Mouse (Mus musculus) intestine, postnatal 0 days (tissue): ENCODE measurements at regions not wholly inside any gene's neighbourhood (a gene's known extent, or its start where the extent isn't known, plus 50 kb on each side); places are given as distances from the start of the nearest gene placed in this dataset.
A peak's percentile ranks its signal among the peaks of the same experiment; 100 is the strongest.

Source experiments
- ATAC-seq: fragments of 200-750 bp; cut with Nextera tagmentation; 2 replicates; pipeline ENCODE4 v1.8.0; 2017; ENCODE audit warnings: mild to moderate bottlenecking, moderate TSS enrichment, moderate library complexity
- H3K27ac ChIP-seq: fragments of 300-500 bp; sonication (generic); 2 replicates; pipeline ENCODE4 v1.5.1; 2014; ENCODE audit warnings: mild to moderate bottlenecking, low read depth, low read length, moderate library complexity
- H3K27me3 ChIP-seq: fragments of 300-500 bp; sonication (generic); replicated peaks from 2 replicates; pipeline ENCODE4 v1.6.1; 2014; ENCODE audit warnings: low read length, mixed read lengths; ENCODE audit not compliant: control insufficient read depth, insufficient read depth
- H3K36me3 ChIP-seq: fragments of 300-500 bp; sonication (generic); 2 replicates; pipeline ENCODE4 v1.6.1; 2014; ENCODE audit warnings: mild to moderate bottlenecking, moderate library complexity; ENCODE audit not compliant: control insufficient read depth, insufficient read depth
- H3K4me1 ChIP-seq: fragments of 300-500 bp; sonication (generic); replicated peaks from 2 replicates; pipeline ENCODE4 v1.6.1; 2014; ENCODE audit warnings: antibody characterized with exemption, low read length, mixed read lengths; ENCODE audit not compliant: control insufficient read depth, insufficient read depth
- H3K4me2 ChIP-seq: fragments of 300-500 bp; sonication (generic); replicated peaks from 2 replicates; pipeline ENCODE4 v1.6.1; 2014; ENCODE audit warnings: low read depth, mild to moderate bottlenecking, moderate library complexity
- H3K4me3 ChIP-seq: fragments of 300-500 bp; sonication (generic); 2 replicates; pipeline ENCODE4 v1.5.1; 2014; ENCODE audit warnings: low read depth, low read length
- H3K9ac ChIP-seq: fragments of 300-500 bp; sonication (generic); 2 replicates; pipeline ENCODE4 v1.6.1; 2014; ENCODE audit warnings: mild to moderate bottlenecking, low read depth, low read length
- H3K9me3 ChIP-seq: fragments of 300-500 bp; sonication (generic); 2 replicates; pipeline ENCODE4 v1.6.1; 2016; ENCODE audit warnings: mixed run types; ENCODE audit not compliant: control insufficient read depth
- CTCF ChIP-seq: sonication (generic); IDR thresholded peaks from 2 replicates; pipeline ENCODE4 v1.5.1; 2016; ENCODE audit warnings: low read depth, mild to moderate bottlenecking, control low read depth, antibody characterized with exemption, moderate library complexity
- WGBS: fragments of 180-500 bp; shearing (Covaris S2); extraction: QIAGEN DNeasy Blood & Tissue Kit; methylation state at CpG from one replicate; pipeline ENCODE4 v1.1.7; 2014; 5-methylcytosine and 5-hydroxymethylcytosine counted together

DNA sequence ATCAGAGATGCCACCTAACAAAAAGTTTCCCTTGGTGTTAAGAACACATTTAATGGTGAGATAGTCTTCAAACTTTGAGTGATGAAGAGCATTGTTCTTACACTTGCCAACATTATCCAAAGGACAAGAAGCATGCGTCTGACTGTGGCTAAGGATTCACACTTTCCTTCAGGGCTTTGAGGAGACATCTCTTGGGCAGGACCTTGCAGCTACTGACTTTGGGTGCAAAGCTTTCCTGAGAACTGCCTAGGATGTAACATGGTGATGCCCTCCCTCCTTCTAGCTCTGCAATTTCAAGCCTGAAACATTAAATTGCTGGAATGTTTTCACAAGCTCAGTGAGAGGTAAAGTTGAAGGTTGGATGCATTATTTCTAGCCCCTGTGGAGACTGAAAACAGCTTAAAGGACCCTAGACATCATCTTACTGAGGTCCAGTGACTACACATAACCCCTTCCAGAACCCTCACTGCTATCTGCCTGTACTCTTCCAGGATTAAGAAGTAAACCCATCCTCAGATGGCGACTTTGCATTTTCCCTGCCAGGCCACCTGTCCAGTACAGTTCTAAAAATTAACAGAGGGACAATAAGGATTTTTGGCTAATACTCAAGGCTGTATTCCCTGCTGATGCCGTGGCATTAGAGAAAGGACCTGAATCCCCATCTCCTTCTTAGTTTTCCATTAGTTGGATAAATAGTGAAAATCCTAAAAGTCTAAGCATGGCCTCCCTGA is 137.3 kb upstream of the Sptlc3 start:
- no peak for TF ChIP-seq CTCF
- no peak overlapping the region for H3K4me2 ChIP-seq
- no peak for ATAC-seq
- no peaks in the 10 kb centered on the region for H3K9me3 ChIP-seq
- H3K27ac ChIP-seq, result no peak overlapping the region
- H3K4me1 ChIP-seq, result no peaks in the 10 kb centered on the region
- 82% methylated on average over 3 of the region's 3 CpGs for WGBS
- no peak overlapping the region for H3K9ac ChIP-seq
- H3K27me3 ChIP-seq, result no peaks in the 10 kb centered on the region
- H3K4me3 ChIP-seq, result no peak overlapping the region
- no peaks in the 10 kb centered on the region for H3K36me3 ChIP-seq

GRCm38 (mm10) chr2:139362245-139362847 is 131.4 kb upstream of the Sptlc3 start:
- WGBS, result 85% methylated on average over 1 of the region's 1 CpGs
- H3K9ac ChIP-seq, result no peak overlapping the region
- H3K27me3 ChIP-seq, result no peaks in the 10 kb centered on the region
- H3K36me3 ChIP-seq, result no peaks in the 10 kb centered on the region
- no peaks in the 10 kb centered on the region for H3K9me3 ChIP-seq
- H3K4me3 ChIP-seq, result no peak overlapping the region
- ATAC-seq, result no peak
- no peaks in the 10 kb centered on the region for H3K4me1 ChIP-seq
- no peak for TF ChIP-seq CTCF
- H3K27ac ChIP-seq, result no peak overlapping the region
- H3K4me2 ChIP-seq, result no peak overlapping the region

DNA sequence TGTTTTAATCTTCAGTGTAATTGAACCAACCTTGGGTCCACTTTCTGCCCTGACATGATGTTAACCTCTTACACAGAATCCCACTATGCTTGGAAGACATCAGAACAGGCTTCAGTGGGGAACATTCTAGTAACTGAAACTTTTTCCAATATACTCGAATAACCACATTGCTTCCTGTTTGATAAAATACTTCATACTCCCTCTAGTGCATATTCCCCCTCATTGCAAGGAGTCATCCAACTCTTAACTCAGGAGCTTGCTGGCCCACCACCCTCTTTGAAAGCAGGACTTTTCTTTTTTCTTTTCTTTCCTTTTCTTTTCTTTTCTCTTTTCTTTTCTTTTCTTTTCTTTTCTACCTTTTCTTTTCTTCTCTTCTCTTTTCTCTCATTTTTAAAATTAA is 123.6 kb upstream of the Sptlc3 start:
- Histone ChIP-seq H3K27me3 (no peaks in the 10 kb centered on the region), H3K9me3 (no peaks in the 10 kb centered on the region), H3K4me3 (no peak overlapping the region), H3K9ac (no peak overlapping the region), H3K4me2 (no peak overlapping the region), H3K4me1 (no peaks in the 10 kb centered on the region), H3K36me3 (no peaks in the 10 kb centered on the region), H3K27ac (no peak overlapping the region)
- TF ChIP-seq CTCF, result peak; percentile 58
- WGBS, result 21% methylated on average over 1 of the region's 1 CpGs
- ATAC-seq, result no peak

DNA sequence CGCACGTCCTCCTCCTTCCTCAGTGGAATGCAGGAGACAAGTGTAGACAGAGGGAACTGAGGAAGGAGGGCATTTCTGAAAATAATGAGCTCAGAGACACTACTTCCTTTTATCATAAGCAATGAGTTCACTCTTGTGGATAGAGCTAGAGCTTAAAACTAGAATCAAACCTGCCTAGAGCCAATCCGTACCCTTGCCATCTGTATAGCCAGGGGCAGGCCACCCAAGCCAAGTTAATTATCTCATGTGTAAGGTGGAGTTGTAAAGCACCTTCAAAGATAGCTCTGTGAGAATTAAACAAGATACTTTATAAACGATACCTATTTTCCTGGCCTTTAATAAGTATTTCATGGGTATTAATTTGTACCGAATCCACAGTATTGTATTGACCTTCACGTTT is 113.4 kb upstream of the Sptlc3 start:
- 74% methylated on average over 6 of the region's 6 CpGs for WGBS
- no peak overlapping the region for H3K4me2 ChIP-seq

GRCm38 (mm10) chr2:139381628-139382027 is 112.1 kb upstream of the Sptlc3 start:
- no peak for ATAC-seq
- TF ChIP-seq CTCF, result peak; percentile 90
- no peak overlapping the region for H3K27ac ChIP-seq
- H3K4me3 ChIP-seq, result no peak overlapping the region
- H3K9me3 ChIP-seq, result no peaks in the 10 kb centered on the region
- no peaks in the 10 kb centered on the region for H3K4me1 ChIP-seq
- no peak overlapping the region for H3K9ac ChIP-seq
- H3K4me2 ChIP-seq, result no peak overlapping the region
- H3K36me3 ChIP-seq, result no peaks in the 10 kb centered on the region
- 2% methylated on average over 1 of the region's 1 CpGs for WGBS
- no peaks in the 10 kb centered on the region for H3K27me3 ChIP-seq

More for the DNA sequence above, 113.4 kb upstream of the Sptlc3 start:
- no peak for TF ChIP-seq CTCF
- no peak overlapping the region for H3K27ac ChIP-seq
- no peaks in the 10 kb centered on the region for H3K36me3 ChIP-seq
- no peak for ATAC-seq
- H3K27me3 ChIP-seq, result no peaks in the 10 kb centered on the region
- no peak overlapping the region for H3K9ac ChIP-seq
- H3K9me3 ChIP-seq, result no peaks in the 10 kb centered on the region
- no peak overlapping the region for H3K4me3 ChIP-seq
- no peaks in the 10 kb centered on the region for H3K4me1 ChIP-seq

DNA sequence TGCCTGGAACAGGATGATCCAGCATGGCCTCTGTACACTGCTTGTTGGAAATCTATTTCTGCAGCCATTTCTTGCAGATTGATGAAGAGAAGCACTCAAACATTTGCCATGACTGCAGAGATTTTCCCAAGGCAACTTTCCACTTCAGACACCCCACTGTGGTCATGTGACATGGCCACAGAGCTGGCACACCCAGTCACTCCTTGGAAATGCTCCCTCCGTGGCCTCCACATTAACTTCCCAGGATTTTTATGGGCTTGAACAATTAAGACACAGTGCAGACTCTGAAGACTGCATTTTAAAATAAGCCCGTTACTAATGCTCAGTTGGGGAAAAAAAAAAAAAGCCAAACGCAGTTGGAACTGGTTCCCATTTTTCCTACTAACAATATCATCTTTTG is 80.2 kb upstream of the Sptlc3 start:
- 60% methylated on average over 3 of the region's 3 CpGs for WGBS
- Histone ChIP-seq H3K9ac (no peak overlapping the region), H3K27me3 (no peaks in the 10 kb centered on the region), H3K4me2 (no peak overlapping the region), H3K9me3 (no peaks in the 10 kb centered on the region), H3K27ac (no peak overlapping the region), H3K4me1 (no peaks in the 10 kb centered on the region), H3K4me3 (no peak overlapping the region), H3K36me3 (no peaks in the 10 kb centered on the region)
- ATAC-seq, result no peak
- TF ChIP-seq CTCF, result no peak
